Mouse (Mus musculus): ENCODE measurements around the gene Cxcl3. TPM values are rescaled to one million over a fixed set of nuclear protein-coding genes. Genes with fewer than 3 reads are reported as not detected.

Gene Cxcl3
- polyA plus RNA-seq (2017; shearing (Covaris generic)): 0.88 TPM

GRCm38 (mm10) chr5:90785659-90786588, at the start of gene Cxcl3:
Cxcl3 (plus strand) TSS chr5:90786103.

GRCm38 (mm10) chr5:90759077-90760065, 26.5 kb upstream of the Cxcl3 start, which contains the start of gene Cxcl5:
Cxcl5 (plus strand) TSS chr5:90759360.

GRCm38 (mm10) chr5:90768218-90768617, 17.7 kb upstream of the Cxcl3 start, which contains the start of gene Ppbp:
Ppbp (plus strand) TSS chr5:90768518.

GRCm38 (mm10) chr5:90771880-90772653, 13.8 kb upstream of the Cxcl3 start, which contains the start of gene Pf4:
Pf4 (plus strand) TSS chr5:90772435.

GRCm38 (mm10) chr5:90794195-90794625, 8.3 kb downstream of the Cxcl3 start, which contains the start of gene Cxcl15:
Cxcl15 (plus strand) TSS chr5:90794534.

Other genes starting within 250 kb of the Cxcl3 start
- not detected for gene 5830473C10Rik, start 225.0 kb upstream of the Cxcl3 start, polyA plus RNA-seq (2017; shearing (Covaris generic))
- gene Rassf6, start 145.4 kb upstream of the Cxcl3 start, polyA plus RNA-seq (2017; shearing (Covaris generic)): 1.6 TPM
- gene Cxcl5, start 26.7 kb upstream of the Cxcl3 start, polyA plus RNA-seq (2017; shearing (Covaris generic)): not detected
- gene Ppbp, start 17.6 kb upstream of the Cxcl3 start, polyA plus RNA-seq (2017; shearing (Covaris generic)): not detected
- not detected for gene Pf4, start 13.7 kb upstream of the Cxcl3 start, polyA plus RNA-seq (2017; shearing (Covaris generic))
- gene Cxcl15, start 8.4 kb downstream of the Cxcl3 start, polyA plus RNA-seq (2017; shearing (Covaris generic)): not detected
- gene Cxcl1, start 105.1 kb downstream of the Cxcl3 start, polyA plus RNA-seq (2017; shearing (Covaris generic)): not detected
- 2.1 TPM for gene Cxcl2, start 117.8 kb downstream of the Cxcl3 start, polyA plus RNA-seq (2017; shearing (Covaris generic))
- gene Mthfd2l, start 145.0 kb downstream of the Cxcl3 start, polyA plus RNA-seq (2017; shearing (Covaris generic)): 0.64 TPM
- gene Epgn, start 241.4 kb downstream of the Cxcl3 start, polyA plus RNA-seq (2017; shearing (Covaris generic)): not detected

Data from activated CD4-positive, CD25-positive, alpha-beta regulatory T cell, adult 9 weeks (primary cell).